Mouse (Mus musculus) spleen, adult 12 weeks (tissue): ENCODE data around the gene Bicra.
A peak's percentile ranks its signal among the peaks of the same experiment; 100 is the strongest.

Experiments
- DNase-seq: peaks from one replicate; pipeline ENCODE4 v3.0.0; 2022; ENCODE audit warnings: low spot score

Gene Bicra

GRCm38 (mm10) chr7:16047338-16048146 lies at the start of gene Bicra:
TSS of gene Bicra (minus strand) at chr7:16047921.
- DNase-seq = peak; percentile 70

GRCm38 (mm10) chr7:16094592-16094991 lies 46.9 kb upstream of the Bicra start:
- DNase-seq = no peak

- DNase-seq = no peak
Measured at GRCm38 (mm10) chr7:16087587-16087986, 39.9 kb upstream of the Bicra start.

- DNase-seq = no peak
Measured at GRCm38 (mm10) chr7:16083361-16083760, 35.6 kb upstream of the Bicra start.

GRCm38 (mm10) chr7:16080581-16080980 lies 32.9 kb upstream of the Bicra start:
- DNase-seq = no peak

GRCm38 (mm10) chr7:16079947-16080346 lies 32.2 kb upstream of the Bicra start:
- no peak for DNase-seq

GRCm38 (mm10) chr7:16071906-16072305 lies 24.2 kb upstream of the Bicra start:
- DNase-seq = no peak

- DNase-seq = no peak
Measured at GRCm38 (mm10) chr7:16070846-16071245, 23.1 kb upstream of the Bicra start.

- no peak for DNase-seq
Measured at GRCm38 (mm10) chr7:16063490-16063889, 15.8 kb upstream of the Bicra start.

GRCm38 (mm10) chr7:16062099-16062420 lies 14.3 kb upstream of the Bicra start:
- DNase-seq = no peak

- no peak for DNase-seq
Measured at GRCm38 (mm10) chr7:16061219-16062098, 13.7 kb upstream of the Bicra start, which contains the start of gene Zfp541. TSS of gene Zfp541 (plus strand) at chr7:16061814.

- no peak for DNase-seq
Measured at GRCm38 (mm10) chr7:16057136-16057534, 9.4 kb upstream of the Bicra start.

GRCm38 (mm10) chr7:16056459-16057135 lies 8.9 kb upstream of the Bicra start:
- no peak for DNase-seq

GRCm38 (mm10) chr7:16055665-16056064 lies 7.9 kb upstream of the Bicra start:
- no peak for DNase-seq

GRCm38 (mm10) chr7:16054966-16055365 lies 7.2 kb upstream of the Bicra start:
- no peak for DNase-seq

GRCm38 (mm10) chr7:16053105-16053504 lies 5.4 kb upstream of the Bicra start:
- DNase-seq = no peak

GRCm38 (mm10) chr7:16052684-16053083 lies 5.0 kb upstream of the Bicra start:
- peak; percentile 89 for DNase-seq

- peak; percentile 75 for DNase-seq
Measured at GRCm38 (mm10) chr7:16051883-16052595, 4.3 kb upstream of the Bicra start.

GRCm38 (mm10) chr7:16050600-16050999 lies 2.9 kb upstream of the Bicra start:
- no peak for DNase-seq

GRCm38 (mm10) chr7:16049576-16049915 lies 1.8 kb upstream of the Bicra start:
- no peak for DNase-seq

GRCm38 (mm10) chr7:16048675-16049575 lies 1.2 kb upstream of the Bicra start:
- peak; percentile 33 for DNase-seq
